Mouse (Mus musculus): ENCODE measurements around the gene Gm11492. TPM values are rescaled to one million over a fixed set of nuclear protein-coding genes. Genes with fewer than 3 reads are reported as not detected.

Gene Gm11492
- polyA plus RNA-seq, 1 experiment = not detected

- H3K9me3 ChIP-seq (replicated peaks; ENCODE audit: control insufficient read depth, insufficient read depth, low read length, poor library complexity, severe bottlenecking) = no peaks in the 10 kb centered on the region
- no peak overlapping the region for H3K4me3 ChIP-seq (ENCODE audit: low read depth, low read length)
- H3K9ac ChIP-seq (ENCODE audit: low read depth, poor library complexity, severe bottlenecking) = no peak overlapping the region
- 0 out of 2 replicates have a peak, but pooled peaks cover 2% of the 10 kb centered on the region for H3K36me3 ChIP-seq (ENCODE audit: control insufficient read depth, insufficient read depth, low read length, poor library complexity, severe bottlenecking)
- TF ChIP-seq CTCF (IDR thresholded peaks at IDR 0.05; ENCODE audit: low read depth, low read length) (no peak), POLR2A (IDR thresholded peaks at IDR 0.05; ENCODE audit: insufficient read depth, low read length) (no peak), EP300 (IDR thresholded peaks at IDR 0.05; ENCODE audit: insufficient read depth, low read depth, low read length) (no peak)
- H3K27ac ChIP-seq (ENCODE audit: insufficient read depth, low read length) = no peak overlapping the region
- no peaks in the 10 kb centered on the region for H3K4me1 ChIP-seq (ENCODE audit: control insufficient read depth, insufficient read depth, low read length)
- H3K27me3 ChIP-seq (ENCODE audit: control insufficient read depth, insufficient read depth, low read length, poor library complexity, severe bottlenecking) = no peaks in the 10 kb centered on the region
Observed at GRCm38 (mm10) chr11:87555106-87555703, 11.2 kb upstream of the Gm11492 start.

GRCm38 (mm10) chr11:87561208-87561607, 5.2 kb upstream of the Gm11492 start:
- no peaks in the 10 kb centered on the region for H3K4me1 ChIP-seq (ENCODE audit: control insufficient read depth, insufficient read depth, low read length)
- H3K9ac ChIP-seq (ENCODE audit: low read depth, poor library complexity, severe bottlenecking) = no peak overlapping the region
- no peak overlapping the region for H3K4me3 ChIP-seq (ENCODE audit: low read depth, low read length)
- no peak overlapping the region for H3K27ac ChIP-seq (ENCODE audit: insufficient read depth, low read length)
- no peaks in the 10 kb centered on the region for H3K36me3 ChIP-seq (ENCODE audit: control insufficient read depth, insufficient read depth, low read length, poor library complexity, severe bottlenecking)
- H3K27me3 ChIP-seq (ENCODE audit: control insufficient read depth, insufficient read depth, low read length, poor library complexity, severe bottlenecking) = no peaks in the 10 kb centered on the region
- no peaks in the 10 kb centered on the region for H3K9me3 ChIP-seq (replicated peaks; ENCODE audit: control insufficient read depth, insufficient read depth, low read length, poor library complexity, severe bottlenecking)
- TF ChIP-seq POLR2A (IDR thresholded peaks at IDR 0.05; ENCODE audit: insufficient read depth, low read length) = no peak
- no peak for TF ChIP-seq CTCF (IDR thresholded peaks at IDR 0.05; ENCODE audit: low read depth, low read length)
- no peak for TF ChIP-seq EP300 (IDR thresholded peaks at IDR 0.05; ENCODE audit: insufficient read depth, low read depth, low read length)

GRCm38 (mm10) chr11:87568255-87568953, 2.0 kb downstream of the Gm11492 start, which contains the start of gene Sept4:
Gene Sept4, plus strand, starts transcription at chr11:87568903.
- Histone ChIP-seq H3K4me1 (ENCODE audit: control insufficient read depth, insufficient read depth, low read length) (peaks cover 2% of the 10 kb centered on the region), H3K36me3 (ENCODE audit: control insufficient read depth, insufficient read depth, low read length, poor library complexity, severe bottlenecking) (no peaks in the 10 kb centered on the region), H3K27ac (ENCODE audit: insufficient read depth, low read length) (no peak within 1 kb of the TSS), H3K4me3 (ENCODE audit: low read depth, low read length) (no peak within 1 kb of the TSS), H3K9ac (ENCODE audit: low read depth, poor library complexity, severe bottlenecking) (no peak within 1 kb of the TSS), H3K9me3 (replicated peaks; ENCODE audit: control insufficient read depth, insufficient read depth, low read length, poor library complexity, severe bottlenecking) (no peaks in the 10 kb centered on the region), H3K27me3 (ENCODE audit: control insufficient read depth, insufficient read depth, low read length, poor library complexity, severe bottlenecking) (no peaks in the 10 kb centered on the region)
- TF ChIP-seq EP300 (IDR thresholded peaks at IDR 0.05; ENCODE audit: insufficient read depth, low read depth, low read length) = no peak
- TF ChIP-seq CTCF (IDR thresholded peaks at IDR 0.05; ENCODE audit: low read depth, low read length) = no peak
- TF ChIP-seq POLR2A (IDR thresholded peaks at IDR 0.05; ENCODE audit: insufficient read depth, low read length) = no peak

GRCm38 (mm10) chr11:87570743-87571142, 4.3 kb downstream of the Gm11492 start:
- Histone ChIP-seq H3K4me1 (ENCODE audit: control insufficient read depth, insufficient read depth, low read length) (peaks cover 5% of the 10 kb centered on the region), H3K36me3 (ENCODE audit: control insufficient read depth, insufficient read depth, low read length, poor library complexity, severe bottlenecking) (no peaks in the 10 kb centered on the region), H3K9me3 (replicated peaks; ENCODE audit: control insufficient read depth, insufficient read depth, low read length, poor library complexity, severe bottlenecking) (no peaks in the 10 kb centered on the region), H3K4me3 (ENCODE audit: low read depth, low read length) (no peak overlapping the region), H3K27me3 (ENCODE audit: control insufficient read depth, insufficient read depth, low read length, poor library complexity, severe bottlenecking) (no peaks in the 10 kb centered on the region), H3K27ac (ENCODE audit: insufficient read depth, low read length) (no peak overlapping the region), H3K9ac (ENCODE audit: low read depth, poor library complexity, severe bottlenecking) (no peak overlapping the region)
- TF ChIP-seq POLR2A (IDR thresholded peaks at IDR 0.05; ENCODE audit: insufficient read depth, low read length) (no peak), CTCF (IDR thresholded peaks at IDR 0.05; ENCODE audit: low read depth, low read length) (no peak), EP300 (IDR thresholded peaks at IDR 0.05; ENCODE audit: insufficient read depth, low read depth, low read length) (no peak)

- Histone ChIP-seq H3K27ac (ENCODE audit: insufficient read depth, low read length) (no peak overlapping the region), H3K4me3 (ENCODE audit: low read depth, low read length) (no peak overlapping the region), H3K9ac (ENCODE audit: low read depth, poor library complexity, severe bottlenecking) (no peak overlapping the region), H3K36me3 (ENCODE audit: control insufficient read depth, insufficient read depth, low read length, poor library complexity, severe bottlenecking) (no peaks in the 10 kb centered on the region), H3K9me3 (replicated peaks; ENCODE audit: control insufficient read depth, insufficient read depth, low read length, poor library complexity, severe bottlenecking) (no peaks in the 10 kb centered on the region), H3K4me1 (ENCODE audit: control insufficient read depth, insufficient read depth, low read length) (peaks cover 5% of the 10 kb centered on the region), H3K27me3 (ENCODE audit: control insufficient read depth, insufficient read depth, low read length, poor library complexity, severe bottlenecking) (no peaks in the 10 kb centered on the region)
- TF ChIP-seq EP300 (IDR thresholded peaks at IDR 0.05; ENCODE audit: insufficient read depth, low read depth, low read length) = no peak
- no peak for TF ChIP-seq CTCF (IDR thresholded peaks at IDR 0.05; ENCODE audit: low read depth, low read length)
- TF ChIP-seq POLR2A (IDR thresholded peaks at IDR 0.05; ENCODE audit: insufficient read depth, low read length) = no peak
Observed at GRCm38 (mm10) chr11:87571361-87571950, 5.0 kb downstream of the Gm11492 start.

GRCm38 (mm10) chr11:87573751-87574150, 7.3 kb downstream of the Gm11492 start:
- no peaks in the 10 kb centered on the region for H3K36me3 ChIP-seq (ENCODE audit: control insufficient read depth, insufficient read depth, low read length, poor library complexity, severe bottlenecking)
- no peak overlapping the region for H3K27ac ChIP-seq (ENCODE audit: insufficient read depth, low read length)
- no peaks in the 10 kb centered on the region for H3K27me3 ChIP-seq (ENCODE audit: control insufficient read depth, insufficient read depth, low read length, poor library complexity, severe bottlenecking)
- TF ChIP-seq CTCF (IDR thresholded peaks at IDR 0.05; ENCODE audit: low read depth, low read length) (no peak), EP300 (IDR thresholded peaks at IDR 0.05; ENCODE audit: insufficient read depth, low read depth, low read length) (no peak), POLR2A (IDR thresholded peaks at IDR 0.05; ENCODE audit: insufficient read depth, low read length) (no peak)
- no peaks in the 10 kb centered on the region for H3K9me3 ChIP-seq (replicated peaks; ENCODE audit: control insufficient read depth, insufficient read depth, low read length, poor library complexity, severe bottlenecking)
- H3K9ac ChIP-seq (ENCODE audit: low read depth, poor library complexity, severe bottlenecking) = no peak overlapping the region
- no peak overlapping the region for H3K4me3 ChIP-seq (ENCODE audit: low read depth, low read length)
- peaks cover 8% of the 10 kb centered on the region for H3K4me1 ChIP-seq (ENCODE audit: control insufficient read depth, insufficient read depth, low read length)
